Mouse (Mus musculus) cerebellum, postnatal 14 days (tissue): Measurements from ENCODE around the gene Ralgapa2.
"Not testable (repeated sequence)": the region's sequence is repeated elsewhere in the genome, so short reads cannot be mapped to it uniquely, and the experiment has no call there.

Experiments used
- DNase-seq, 2 experiments: peaks; one replicate each; pipeline ENCODE4 v3.0.0; 2021; ENCODE audit warnings: mixed read lengths in 2 of 2

Ralgapa2 gene

DNA sequence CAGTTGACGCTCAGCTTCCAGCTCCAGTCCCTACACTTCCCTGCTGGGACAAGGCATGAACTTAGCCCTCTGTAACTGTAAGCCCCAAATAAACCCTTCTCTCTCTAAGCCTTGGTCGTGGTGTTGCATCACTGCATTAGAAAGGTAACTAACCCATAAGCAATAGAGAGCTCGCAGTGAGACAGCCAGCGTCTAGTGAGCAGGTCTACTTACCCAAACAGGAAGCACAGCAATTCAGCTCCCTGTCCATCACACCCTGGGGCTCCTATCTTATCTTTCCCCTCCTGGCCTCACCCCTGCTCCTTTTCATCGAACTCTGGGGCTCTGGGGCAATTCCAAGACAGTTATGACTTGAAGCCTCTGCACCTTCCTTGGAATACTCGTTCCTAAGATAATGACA, 13.8 kb downstream of the Ralgapa2 start:
- DNase-seq, result no peak

GRCm38 (mm10) chr2:146496995-146497394, 15.1 kb downstream of the Ralgapa2 start:
- DNase-seq, result no peak

- DNase-seq, result no peak
These were observed 16.4 kb downstream of the Ralgapa2 start for GRCm38 (mm10) chr2:146495781-146496180.

GRCm38 (mm10) chr2:146493354-146493946, 18.7 kb downstream of the Ralgapa2 start:
- no peak for DNase-seq

- DNase-seq, result no peak
These were observed 20.1 kb downstream of the Ralgapa2 start for GRCm38 (mm10) chr2:146491830-146492610.

GRCm38 (mm10) chr2:146490926-146491325, 21.2 kb downstream of the Ralgapa2 start:
- no peak for DNase-seq

DNA sequence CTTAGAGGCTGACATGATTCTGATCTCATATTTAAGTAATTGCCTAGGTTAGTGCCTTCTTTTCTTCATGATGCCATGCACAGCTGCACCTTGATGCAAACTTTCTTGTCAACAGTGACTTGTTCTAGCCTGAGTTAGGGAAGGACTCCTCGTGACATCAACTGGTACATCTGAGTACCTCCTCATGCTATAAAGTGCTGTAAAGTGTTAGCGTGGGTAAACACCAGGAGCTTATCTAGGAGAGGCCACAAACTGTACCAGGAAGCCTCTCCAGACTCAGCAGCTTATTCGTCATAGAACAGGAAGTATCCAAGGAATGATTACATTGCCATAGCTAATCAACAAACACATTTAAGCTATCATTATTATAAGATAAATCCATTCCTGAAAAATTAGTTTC, 23.9 kb downstream of the Ralgapa2 start:
- DNase-seq, result no peak

- no peak for DNase-seq
These were observed 29.3 kb downstream of the Ralgapa2 start for GRCm38 (mm10) chr2:146482859-146483258.

- no peak for DNase-seq
These were observed 34.7 kb downstream of the Ralgapa2 start for GRCm38 (mm10) chr2:146477491-146477890.

- no peak for DNase-seq
These were observed 35.6 kb downstream of the Ralgapa2 start for GRCm38 (mm10) chr2:146476428-146476972.

GRCm38 (mm10) chr2:146476001-146476400, 36.1 kb downstream of the Ralgapa2 start:
- no peak for DNase-seq

DNA sequence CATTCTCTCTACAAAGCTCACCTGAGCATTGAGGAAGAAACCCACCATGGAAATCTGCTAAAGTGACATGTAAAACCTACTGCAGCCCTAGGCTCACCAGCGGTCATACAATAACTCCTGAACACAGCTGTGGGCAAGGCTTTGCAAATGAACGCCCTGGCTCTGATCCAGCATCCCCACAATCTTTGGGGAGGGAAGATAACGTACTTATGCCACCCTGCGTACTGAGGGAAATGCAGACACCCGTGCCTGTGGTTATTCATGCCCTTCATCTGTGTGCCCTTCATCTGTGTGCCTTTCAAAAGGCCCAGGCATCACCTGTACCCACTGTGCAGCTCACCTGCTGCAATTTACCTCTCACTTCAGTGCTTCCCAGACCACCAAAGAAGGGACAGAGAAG, 41.2 kb downstream of the Ralgapa2 start:
- DNase-seq, result peak in 1 of 2 experiments; percentile 17

DNA sequence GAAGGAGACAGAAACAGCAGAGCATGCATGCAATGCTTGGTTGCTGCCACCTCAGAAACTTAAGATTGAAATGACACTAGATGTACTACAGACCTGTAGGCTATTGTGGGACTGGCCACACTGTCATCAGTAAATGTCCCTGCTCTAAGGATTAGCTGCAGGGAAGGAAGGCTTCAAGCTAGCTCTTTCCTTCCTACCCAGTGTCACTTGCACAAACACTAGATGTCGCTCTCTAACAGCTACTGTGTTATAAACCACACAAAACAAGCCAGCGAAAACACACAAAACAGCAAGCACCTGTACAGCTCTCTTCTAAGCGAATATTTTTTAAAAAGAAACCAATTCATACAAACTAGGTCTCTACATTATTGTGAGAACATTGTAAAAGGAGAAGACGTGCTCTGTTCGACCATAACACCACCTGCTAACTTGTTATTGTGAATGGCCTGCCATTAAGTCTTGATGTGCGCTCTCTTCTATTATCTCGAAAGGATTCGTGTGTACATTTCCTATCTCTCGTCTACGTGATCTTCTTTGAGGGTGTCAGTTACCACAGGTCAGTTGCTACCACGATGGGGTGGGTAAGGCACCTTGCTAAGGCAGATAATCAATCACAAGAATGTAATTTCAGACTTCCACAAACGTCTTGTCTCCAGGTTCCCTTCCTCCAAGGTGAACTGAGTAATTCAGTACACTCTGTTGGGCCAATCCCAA, 42.3 kb downstream of the Ralgapa2 start:
- peak; percentile 47 to 59 for DNase-seq

DNA sequence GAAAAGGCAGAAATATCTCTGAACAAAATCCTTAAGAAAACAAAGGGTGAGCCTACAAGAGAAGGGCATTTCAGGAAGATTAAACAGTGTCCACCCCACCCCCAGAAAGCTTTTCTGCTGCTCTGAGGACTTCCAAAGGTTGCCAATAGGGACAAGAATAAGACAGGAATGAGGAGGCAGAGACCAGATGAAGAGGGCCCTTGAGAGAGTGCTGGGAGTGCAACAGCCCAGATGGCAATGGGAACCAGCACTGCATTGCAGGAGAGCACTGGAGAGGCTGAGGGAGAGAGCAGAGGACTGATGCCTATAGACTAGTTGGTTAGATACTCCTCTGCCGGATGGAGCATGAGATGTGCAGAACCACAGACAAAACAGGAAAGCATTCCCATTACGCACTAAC, 43.2 kb downstream of the Ralgapa2 start:
- DNase-seq, result no peak

DNA sequence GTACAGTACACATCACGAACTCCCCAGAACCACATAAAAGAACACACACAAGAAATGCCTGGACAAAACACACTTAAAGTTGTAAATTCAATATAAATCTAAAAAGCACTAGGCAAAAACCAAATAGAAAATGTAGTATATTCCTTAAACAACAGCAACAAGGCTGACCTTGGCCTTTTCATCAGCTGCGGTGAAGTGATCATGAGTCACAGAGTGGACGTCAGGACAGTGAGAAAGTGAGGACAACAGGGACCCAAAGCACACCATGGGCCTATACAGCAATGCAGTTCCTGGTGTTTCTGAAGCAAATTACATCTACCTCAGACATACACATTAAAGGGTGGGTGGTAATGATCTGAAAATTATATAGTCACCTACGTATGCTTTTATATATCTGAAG, 44.1 kb downstream of the Ralgapa2 start:
- no peak for DNase-seq

DNA sequence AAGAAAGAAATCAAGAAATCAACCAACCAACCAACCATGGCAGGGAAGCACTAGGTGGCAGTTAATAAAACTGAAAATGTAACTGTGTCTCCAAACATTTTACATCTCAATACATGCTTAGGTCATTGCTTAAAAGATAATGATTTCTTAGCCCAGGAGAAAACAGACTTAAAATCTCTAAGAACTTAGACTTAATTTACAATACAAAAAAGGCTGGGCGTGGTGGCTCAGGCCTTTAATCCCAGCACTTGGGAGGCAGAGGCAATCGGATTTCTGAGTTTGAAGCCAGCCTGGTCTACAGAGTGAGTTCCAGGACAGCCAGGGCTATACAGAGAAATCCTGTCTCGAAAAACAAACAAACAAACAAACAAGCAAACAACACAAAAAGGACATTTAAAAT, 45.3 kb downstream of the Ralgapa2 start:
- not testable (repeated sequence) for DNase-seq

GRCm38 (mm10) chr2:146457494-146457893, 54.6 kb downstream of the Ralgapa2 start:
- DNase-seq, result no peak

DNA sequence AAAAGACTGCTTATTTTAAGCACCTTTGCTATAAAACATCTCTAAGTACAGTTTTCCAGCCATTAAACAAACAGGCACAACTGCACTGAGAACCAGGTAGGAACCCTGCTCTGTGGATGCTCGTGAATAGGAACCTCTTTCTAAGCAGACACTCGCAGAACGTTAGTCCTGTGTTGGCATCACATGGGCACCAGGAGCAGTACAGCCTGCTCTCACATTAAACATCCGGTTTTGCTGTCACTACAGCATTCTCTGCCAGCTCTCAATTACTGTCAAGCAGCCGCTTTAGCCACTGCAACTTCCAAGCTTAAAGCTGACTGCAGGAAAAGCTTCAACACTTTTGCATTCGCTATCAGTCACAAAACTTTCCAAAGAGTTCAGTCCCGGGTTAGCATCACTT, 55.5 kb downstream of the Ralgapa2 start:
- no peak for DNase-seq

GRCm38 (mm10) chr2:146456062-146456461, 56.1 kb downstream of the Ralgapa2 start:
- DNase-seq, result no peak

DNA sequence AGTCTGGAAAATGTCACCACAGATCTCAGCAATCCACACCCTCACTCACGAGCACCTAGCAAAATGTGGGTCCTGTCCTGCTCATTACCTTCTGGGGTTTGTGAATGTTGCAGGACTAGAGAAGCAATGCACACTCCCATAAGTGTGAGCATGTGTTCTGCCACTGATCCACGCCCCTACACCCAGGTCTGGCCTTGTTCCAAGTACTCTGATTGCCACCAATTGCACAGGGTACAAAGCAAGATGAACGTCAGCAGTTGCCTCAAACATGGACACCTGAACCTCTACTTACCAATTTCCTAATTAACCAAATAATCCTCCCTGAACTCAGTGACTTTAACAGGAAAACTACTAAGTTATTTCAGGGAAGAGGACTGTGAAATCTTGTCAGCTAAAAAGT, 68.1 kb downstream of the Ralgapa2 start:
- no peak for DNase-seq

GRCm38 (mm10) chr2:146443291-146443875, 68.8 kb downstream of the Ralgapa2 start:
- no peak for DNase-seq

GRCm38 (mm10) chr2:146441711-146442110, 70.4 kb downstream of the Ralgapa2 start:
- no peak for DNase-seq

GRCm38 (mm10) chr2:146428751-146429150, 83.4 kb downstream of the Ralgapa2 start:
- peak; percentile 28 to 34 for DNase-seq
